ENCODE assay signal across 8 mouse cellular contexts in genomic region chr2:65237610-65238170, GRCm38 (mm10). TPM values are rescaled to one million over a fixed set of nuclear protein-coding genes. Genes with fewer than 3 reads are reported as not detected.
DNase-seq lines count a peak whose midpoint lies in the region; ATAC-seq and TF ChIP-seq lines count a peak whose summit lies in the region.

No protein-coding gene starts in this region.

- WGBS in cerebellum, adult 2 months = 2% methylated on average over 22 of the region's 22 CpGs
- under 1% methylated on average over 22 of the region's 22 CpGs for WGBS in intestine, postnatal 0 days
- WGBS in lung, adult 2 months = 2% methylated on average over 22 of the region's 22 CpGs
- WGBS in neural tube, embryonic 13.5 days = 1% methylated on average over 22 of the region's 22 CpGs

- peak; percentile 26 for ATAC-seq in granulocyte monocyte progenitor cell, adult 5-6 weeks (replicated peaks; ENCODE audit: poor library complexity, severe bottlenecking)
- peak; percentile 63 for ATAC-seq in intestine, postnatal 0 days
- peak; percentile 8 for ATAC-seq in neural tube, embryonic 13.5 days (ENCODE audit: low read depth)

- no peaks in the 10 kb centered on the region for H3K27me3 ChIP-seq in cerebellum, adult 2 months (ENCODE audit: control insufficient read depth, insufficient read depth, low read length)
- H3K27me3 ChIP-seq in intestine, postnatal 0 days (replicated peaks; ENCODE audit: control insufficient read depth, insufficient read depth, low read length) = no peaks in the 10 kb centered on the region
- peaks cover 38% of the 10 kb centered on the region for H3K27me3 ChIP-seq in neural tube, embryonic 13.5 days

- no peaks in the 10 kb centered on the region for H3K36me3 ChIP-seq in intestine, postnatal 0 days (ENCODE audit: control insufficient read depth, insufficient read depth)
- no peaks in the 10 kb centered on the region for H3K36me3 ChIP-seq in neural tube, embryonic 13.5 days

- peak overlapping the region; percentile 68 for H3K4me3 ChIP-seq in cerebellum, adult 2 months (replicated peaks; ENCODE audit: insufficient read depth, low read depth, low read length)
- H3K4me3 ChIP-seq in intestine, postnatal 0 days (ENCODE audit: low read depth, low read length) = peak overlapping the region; percentile 86
- H3K4me3 ChIP-seq in lung, adult 2 months (replicated peaks; ENCODE audit: extremely low read depth, low read depth, low read length) = peak overlapping the region; percentile 91
- peak overlapping the region; percentile 70 for H3K4me3 ChIP-seq in neural tube, embryonic 13.5 days

- TF ChIP-seq POLR2A in cerebellum, adult 2 months (IDR thresholded peaks at IDR 0.05; ENCODE audit: borderline replicate concordance, insufficient read depth, low read length) = no peak
- TF ChIP-seq POLR2A in lung, adult 2 months (IDR thresholded peaks at IDR 0.05; ENCODE audit: borderline replicate concordance, extremely low read depth, low read depth, low read length) = peak; percentile 40; the same call in 1 of the 2 replicates

- no peaks in the 10 kb centered on the region for H3K4me1 ChIP-seq in cerebellum, adult 2 months (ENCODE audit: control insufficient read depth, insufficient read depth, low read length)
- H3K4me1 ChIP-seq in intestine, postnatal 0 days (replicated peaks; ENCODE audit: control insufficient read depth, insufficient read depth, low read length) = 0 out of 2 replicates have a peak, but pooled peaks cover 3% of the 10 kb centered on the region
- H3K4me1 ChIP-seq in lung, adult 2 months (ENCODE audit: control insufficient read depth, insufficient read depth, low read length) = peaks cover 3% of the 10 kb centered on the region
- peaks cover 10% of the 10 kb centered on the region; the same call in 1 of the 2 replicates for H3K4me1 ChIP-seq in neural tube, embryonic 13.5 days (replicated peaks)

- no peak overlapping the region for H3K27ac ChIP-seq in cerebellum, adult 2 months (ENCODE audit: insufficient read depth, low read length)
- peak overlapping the region; percentile 98 for H3K27ac ChIP-seq in intestine, postnatal 0 days (ENCODE audit: low read depth, low read length)
- no peak overlapping the region for H3K27ac ChIP-seq in neural tube, embryonic 13.5 days (replicated peaks)

- H3K4me2 ChIP-seq in intestine, postnatal 0 days (replicated peaks; ENCODE audit: low read depth) = peak overlapping the region; percentile 73
- peak overlapping the region; percentile 95 for H3K4me2 ChIP-seq in neural tube, embryonic 13.5 days

- peak in 1 of 2 experiments; percentile 31 for DNase-seq in cerebellum, adult 2 months
- no peak for DNase-seq in cerebellum, adult 11 months
- peak; percentile 69 for DNase-seq in adrenal gland, postnatal 10 days
- DNase-seq in lung, adult 2 months = peak; percentile 57
- peak; percentile 80 for DNase-seq in yolk sac, embryonic 10.5 days (ENCODE audit: low spot score)

- TF ChIP-seq CTCF in cerebellum, adult 2 months (IDR thresholded peaks at IDR 0.05; ENCODE audit: borderline replicate concordance, insufficient read depth, low read depth, low read length) = no peak
- no peak for TF ChIP-seq CTCF in intestine, postnatal 0 days (IDR thresholded peaks at IDR 0.05; ENCODE audit: low read depth)
- TF ChIP-seq CTCF in lung, adult 2 months (IDR thresholded peaks at IDR 0.05; ENCODE audit: insufficient read depth, low read length) = no peak

- no peaks in the 10 kb centered on the region for H3K9me3 ChIP-seq in intestine, postnatal 0 days (ENCODE audit: control insufficient read depth)
- no peaks in the 10 kb centered on the region for H3K9me3 ChIP-seq in neural tube, embryonic 13.5 days

- H3K9ac ChIP-seq in intestine, postnatal 0 days (ENCODE audit: low read depth, low read length) = peak overlapping the region; percentile 65
- peak overlapping the region; percentile 78 for H3K9ac ChIP-seq in neural tube, embryonic 13.5 days

RNA-seq across cellular contexts. Expression of gene Cobll1, which starts 1.5 kb away (rescaled TPM):
- 10.7 and 11.0 TPM in 2 replicates for polyA plus RNA-seq in cerebellum, adult 2 months (2012; rRNA removed)
- 100 to 1,000 TPM; 106 to 124 TPM for total RNA-seq in adrenal gland, postnatal 10 days (2021)
- 2.9 and 3.6 TPM in 2 replicates for total RNA-seq in granulocyte monocyte progenitor cell, adult 5-6 weeks (2014; fragmentation: Nextera tagmentation)
- total RNA-seq in granulocyte monocyte progenitor cell, adult 5-6 weeks (2017) = 1.0 and 1.7 TPM in 2 replicates
- 14.2 and 17.3 TPM in 2 replicates for polyA plus RNA-seq in intestine, postnatal 0 days (2015; fragmentation: Nextera tagmentation; extraction: Ambion mirVana)
- 12.0 and 14.0 TPM in 2 replicates for polyA plus RNA-seq in lung, adult 2 months (2012; rRNA removed)
- 3.1 and 3.5 TPM in 2 replicates for polyA plus RNA-seq in neural tube, embryonic 13.5 days (2015; fragmentation: Nextera tagmentation; extraction: Ambion mirVana)

Comparison
In these comparisons a context has a peak if more than half of its experiments do, and no peak if none do; other contexts are left out.
1. ATAC-seq: peak in every context shown above with its lines; median percentile 63 in intestine, postnatal 0 days; 26 in granulocyte monocyte progenitor cell, adult 5-6 weeks; 8 in neural tube, embryonic 13.5 days.